Mouse (Mus musculus): ENCODE measurements around the gene Mast1.
A peak's percentile ranks its signal among the peaks of the same experiment; 100 is the strongest.

Gene Mast1

GRCm38 (mm10) chr8:84973803-84974542, 36.8 kb upstream of the Mast1 start:
- DNase-seq (ENCODE audit: low read depth), result peak; percentile 85

- no peak for DNase-seq (ENCODE audit: low read depth)
Measured at GRCm38 (mm10) chr8:84973079-84973478, 35.9 kb upstream of the Mast1 start.

- no peak for DNase-seq (ENCODE audit: low read depth)
Measured at GRCm38 (mm10) chr8:84970913-84971312, 33.8 kb upstream of the Mast1 start.

- DNase-seq (ENCODE audit: low read depth), result no peak
Measured at GRCm38 (mm10) chr8:84970135-84970790, 33.1 kb upstream of the Mast1 start.

- peak; percentile 77 for DNase-seq (ENCODE audit: low read depth)
Measured at GRCm38 (mm10) chr8:84969241-84970134, 32.3 kb upstream of the Mast1 start, which contains the start of the genes Gm49661, Prdx2 and Rnaseh2a. TSS of gene Gm49661 (minus strand) at chr8:84969433. TSS of gene Prdx2 (plus strand) at chr8:84969587. TSS of gene Rnaseh2a (minus strand) at chr8:84969767.

- DNase-seq (ENCODE audit: low read depth), result peak; percentile 63
Measured at GRCm38 (mm10) chr8:84968650-84969049, 31.5 kb upstream of the Mast1 start.

- DNase-seq (ENCODE audit: low read depth), result no peak
Measured at GRCm38 (mm10) chr8:84967532-84968304, 30.6 kb upstream of the Mast1 start.

GRCm38 (mm10) chr8:84966603-84967002, 29.4 kb upstream of the Mast1 start:
- DNase-seq (ENCODE audit: low read depth), result peak; percentile 58

- peak; percentile 98 for DNase-seq (ENCODE audit: low read depth)
Measured at GRCm38 (mm10) chr8:84965731-84966291, 28.7 kb upstream of the Mast1 start.

- DNase-seq (ENCODE audit: low read depth), result peak; percentile 33
Measured at GRCm38 (mm10) chr8:84963952-84964351, 26.8 kb upstream of the Mast1 start.

GRCm38 (mm10) chr8:84959811-84960210, 22.7 kb upstream of the Mast1 start:
- no peak for DNase-seq (ENCODE audit: low read depth)

- peak; percentile 88 for DNase-seq (ENCODE audit: low read depth)
Measured at GRCm38 (mm10) chr8:84956768-84957167, 19.6 kb upstream of the Mast1 start.

GRCm38 (mm10) chr8:84952612-84953255, 15.6 kb upstream of the Mast1 start:
- DNase-seq (ENCODE audit: low read depth), result peak; percentile 65

- no peak for DNase-seq (ENCODE audit: low read depth)
Measured at GRCm38 (mm10) chr8:84949753-84950152, 12.6 kb upstream of the Mast1 start.

GRCm38 (mm10) chr8:84947241-84947545, 10.0 kb upstream of the Mast1 start:
- DNase-seq (ENCODE audit: low read depth), result peak; percentile 63

GRCm38 (mm10) chr8:84946528-84947240, 9.5 kb upstream of the Mast1 start, which contains the start of gene Rtbdn:
TSS of gene Rtbdn (plus strand) at chr8:84946991.
- no peak for DNase-seq (ENCODE audit: low read depth)

- no peak for DNase-seq (ENCODE audit: low read depth)
Measured at GRCm38 (mm10) chr8:84945633-84946527, 8.7 kb upstream of the Mast1 start.

- no peak for DNase-seq (ENCODE audit: low read depth)
Measured at GRCm38 (mm10) chr8:84945235-84945632, 8.1 kb upstream of the Mast1 start.

Data from 416B (cell line).